Mouse (Mus musculus) large intestine, adult 2 months (tissue): ENCODE results near the gene Acp1. TPM values are rescaled to one million over a fixed set of nuclear protein-coding genes. Genes with fewer than 3 reads are reported as not detected.

Source experiments
- DNase-seq: peaks from one replicate; pipeline ENCODE4 v3.0.0-alpha.2; 2012; ENCODE audit warnings: low read depth, low spot score
- WGBS: fragments of 180-500 bp; shearing (Covaris S2); methylation state at CpG from one replicate; pipeline ENCODE4 v1.1.7; 2018; 5-methylcytosine and 5-hydroxymethylcytosine counted together
- polyA plus RNA-seq: library from polyadenylated mRNA; depleted of rRNA; stranded (reverse); fragments of >200 nt; gene quantifications from 2 replicates; pipeline ENCODE4 v1.2.3, GENCODE M21; 2012; rRNA removed

The Acp1 gene
- polyA plus RNA-seq = 9.8 and 10.8 TPM in 2 replicates

GRCm38 (mm10) chr12:30911261-30912047, at the start of gene Acp1, which contains the start of gene Sh3yl1:
Gene Acp1, minus strand, starts transcription at chr12:30911589.
Gene Sh3yl1, plus strand, starts transcription at chr12:30911668.
- peak; percentile 61 for DNase-seq

GRCm38 (mm10) chr12:30944197-30944596, 32.8 kb upstream of the Acp1 start:
- 58% methylated on average over 3 of the region's 3 CpGs for WGBS
- no peak for DNase-seq

More at GRCm38 (mm10) chr12:30911261-30912047, at the start of gene Acp1, which contains the start of gene Sh3yl1:
- under 1% methylated on average over 52 of the region's 52 CpGs for WGBS

GRCm38 (mm10) chr12:30943057-30943986, 31.9 kb upstream of the Acp1 start:
- WGBS = 46% methylated on average over 14 of the region's 14 CpGs
- DNase-seq = peak; percentile 76

- WGBS = 31% methylated on average over 2 of the region's 2 CpGs
- DNase-seq = peak; percentile 38
Observed at GRCm38 (mm10) chr12:30936899-30937298, 25.5 kb upstream of the Acp1 start.

DNA sequence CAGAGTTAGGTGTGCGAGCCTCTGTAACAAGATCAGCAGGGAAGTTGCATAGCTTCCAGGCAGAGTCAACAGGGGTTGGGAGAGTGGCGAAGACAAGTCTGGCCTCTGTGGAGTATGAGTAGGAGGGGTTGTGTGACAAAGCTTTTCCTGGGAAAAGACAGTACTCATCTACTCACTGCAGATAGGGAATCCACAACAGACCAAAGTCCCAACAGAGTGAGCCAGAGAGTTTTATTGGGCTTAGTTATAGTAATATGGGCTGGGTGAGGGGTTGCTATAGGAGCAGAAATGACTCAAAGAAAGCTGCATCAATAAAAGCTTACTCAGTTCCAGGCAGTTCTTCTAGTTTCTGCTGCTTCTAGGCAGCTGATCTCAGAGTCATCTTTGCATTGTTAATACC, 21.9 kb upstream of the Acp1 start:
- 29% methylated on average over 2 of the region's 2 CpGs for WGBS
- peak; percentile 66 for DNase-seq

- no peak for DNase-seq
- WGBS = 90% methylated on average over 6 of the region's 6 CpGs
Observed at GRCm38 (mm10) chr12:30928182-30928581, 16.8 kb upstream of the Acp1 start.

GRCm38 (mm10) chr12:30922401-30922800, 11.0 kb upstream of the Acp1 start:
- no peak for DNase-seq
- WGBS = 88% methylated on average over 3 of the region's 3 CpGs

- WGBS = 29% methylated on average over 3 of the region's 3 CpGs
- DNase-seq = peak; percentile 18
Observed at GRCm38 (mm10) chr12:30912840-30913239, 1.5 kb upstream of the Acp1 start.

GRCm38 (mm10) chr12:30912048-30912381, 626 bp upstream of the Acp1 start:
- WGBS = under 1% methylated on average over 19 of the region's 19 CpGs
- peak; percentile 67 for DNase-seq

GRCm38 (mm10) chr12:30910860-30911259, 529 bp downstream of the Acp1 start:
- DNase-seq = no peak
- WGBS = 6% methylated on average over 8 of the region's 8 CpGs

DNA sequence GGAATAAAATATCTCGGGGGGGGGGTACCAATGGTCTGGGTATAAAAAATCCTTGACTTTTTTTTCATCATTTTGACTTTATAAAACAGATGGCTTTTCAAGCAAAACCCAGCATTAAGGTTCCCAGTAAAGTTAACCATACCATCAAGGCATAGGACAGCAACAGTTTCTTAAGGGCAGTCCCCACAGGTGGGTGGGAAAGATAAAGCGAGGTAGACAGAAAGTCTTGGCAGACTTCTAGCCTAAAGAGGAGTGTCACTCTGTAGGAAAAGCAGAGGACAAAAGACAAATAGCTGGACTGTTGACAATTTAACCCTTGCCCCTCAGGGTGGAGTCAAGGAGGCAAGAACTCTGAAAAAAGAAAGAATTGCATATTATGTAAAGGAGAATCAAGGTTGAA, 1.5 kb downstream of the Acp1 start:
- DNase-seq = no peak
- 68% methylated on average over 2 of the region's 2 CpGs for WGBS

DNA sequence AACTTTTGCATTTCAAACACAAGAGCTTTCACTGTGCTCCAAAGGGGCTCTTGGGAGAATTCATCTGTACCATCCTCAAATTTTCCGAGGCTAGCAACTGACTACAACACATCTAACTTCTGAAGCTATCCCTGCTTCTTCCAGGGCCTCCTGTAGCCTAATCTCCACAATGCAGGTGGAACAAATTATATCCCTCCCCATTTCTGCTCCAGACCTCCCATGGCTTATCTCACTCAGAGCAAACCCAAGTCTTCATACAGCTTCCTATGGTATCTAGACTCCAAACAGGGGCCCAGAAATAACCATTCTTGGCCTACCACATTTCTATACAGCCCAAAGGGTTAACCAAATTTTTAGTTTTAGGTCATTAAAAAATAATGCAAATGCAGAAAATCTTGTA, 2.7 kb downstream of the Acp1 start:
- no peak for DNase-seq
- WGBS = 75% methylated on average over 1 of the region's 1 CpGs

DNA sequence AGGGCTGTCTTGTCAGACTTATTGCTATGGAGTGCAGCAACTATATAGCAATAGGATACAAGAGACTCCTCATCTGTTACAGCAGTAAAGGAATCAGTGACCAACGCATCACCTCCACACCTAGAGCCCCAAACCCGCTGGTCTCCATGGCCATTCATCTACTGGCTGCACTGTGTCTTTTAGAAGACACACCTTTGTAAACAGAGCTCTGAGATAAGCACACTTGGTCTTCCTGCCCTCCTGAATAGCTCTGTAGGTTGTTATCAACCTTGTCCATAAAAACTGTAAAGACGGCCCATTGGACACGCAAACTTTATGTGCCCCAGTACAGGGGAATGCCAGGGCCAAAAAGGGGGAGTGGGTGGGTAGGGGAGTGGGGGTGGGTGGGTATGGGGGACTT, 14.3 kb downstream of the Acp1 start:
- WGBS = 30% methylated on average over 4 of the region's 4 CpGs
- peak; percentile 16 for DNase-seq

DNA sequence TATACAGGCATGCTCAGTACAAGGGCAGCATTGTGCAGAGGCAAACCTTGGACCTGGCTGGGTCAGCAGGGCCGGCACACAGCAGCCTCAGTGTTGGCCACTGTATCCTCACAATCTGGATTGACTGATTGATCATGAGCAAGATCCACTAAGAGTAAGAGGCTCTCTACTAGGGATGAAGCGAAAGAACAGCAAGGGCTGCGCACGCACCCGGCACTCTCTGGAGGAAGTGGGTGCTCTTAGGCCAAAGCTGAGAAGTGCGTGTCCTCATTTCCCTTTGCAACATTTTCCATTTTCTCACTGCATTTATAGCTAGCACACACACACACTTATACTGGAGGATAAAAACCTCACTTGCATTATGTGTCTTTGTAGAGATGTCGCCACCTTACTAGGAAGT, 20.0 kb downstream of the Acp1 start:
- 76% methylated on average over 7 of the region's 7 CpGs for WGBS
- no peak for DNase-seq

DNA sequence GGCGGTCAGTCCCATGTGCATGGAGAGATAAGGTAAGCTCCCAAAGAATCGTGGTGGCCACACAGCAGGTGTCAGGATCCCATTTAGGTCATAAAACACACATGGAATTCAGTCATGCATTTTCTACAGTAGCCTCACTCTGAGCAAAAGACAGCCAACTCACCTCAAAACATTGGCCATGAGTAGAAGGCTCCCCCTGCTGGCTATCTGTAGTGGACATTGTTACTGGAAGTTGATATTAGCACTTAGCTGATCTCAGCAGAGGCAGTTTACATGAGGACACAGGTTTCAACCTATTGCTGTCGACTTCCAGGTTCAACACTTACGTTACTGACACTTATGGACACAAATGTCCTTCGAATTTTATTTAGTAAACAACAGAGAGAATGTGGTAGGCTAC, 21.3 kb downstream of the Acp1 start:
- DNase-seq = no peak
- 28% methylated on average over 5 of the region's 5 CpGs for WGBS

DNA sequence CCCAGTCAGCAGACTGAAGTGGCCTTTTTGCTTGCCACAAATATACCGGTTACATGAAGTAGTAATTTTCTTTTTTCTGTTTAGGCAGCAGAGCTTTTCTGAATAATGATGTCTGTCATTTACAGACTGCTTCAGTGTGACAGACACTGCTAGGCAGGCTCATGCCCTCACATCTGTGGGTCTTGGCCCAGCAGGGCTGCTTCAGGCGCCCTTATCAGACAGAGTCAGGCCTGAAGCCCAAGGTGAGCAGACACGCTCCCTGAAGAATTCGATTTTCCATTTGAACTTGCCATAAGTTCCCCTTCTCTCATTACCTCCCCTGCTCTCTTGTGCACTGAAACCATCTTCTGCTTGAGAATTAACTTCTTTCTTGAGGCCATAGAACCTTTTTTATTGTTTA, 23.4 kb downstream of the Acp1 start:
- 89% methylated on average over 4 of the region's 4 CpGs for WGBS
- DNase-seq = no peak

GRCm38 (mm10) chr12:30885891-30886290, 25.5 kb downstream of the Acp1 start:
- WGBS = 67% methylated on average over 6 of the region's 6 CpGs
- no peak for DNase-seq

- no peak for DNase-seq
- WGBS = 14% methylated on average over 39 of the region's 39 CpGs
Observed at GRCm38 (mm10) chr12:30884622-30885230, 26.7 kb downstream of the Acp1 start.

GRCm38 (mm10) chr12:30883986-30884621, 27.3 kb downstream of the Acp1 start, which contains the start of gene Alkal2:
Gene Alkal2, plus strand, starts transcription at chr12:30884322.
- WGBS = under 1% methylated on average over 58 of the region's 58 CpGs
- no peak for DNase-seq

DNA sequence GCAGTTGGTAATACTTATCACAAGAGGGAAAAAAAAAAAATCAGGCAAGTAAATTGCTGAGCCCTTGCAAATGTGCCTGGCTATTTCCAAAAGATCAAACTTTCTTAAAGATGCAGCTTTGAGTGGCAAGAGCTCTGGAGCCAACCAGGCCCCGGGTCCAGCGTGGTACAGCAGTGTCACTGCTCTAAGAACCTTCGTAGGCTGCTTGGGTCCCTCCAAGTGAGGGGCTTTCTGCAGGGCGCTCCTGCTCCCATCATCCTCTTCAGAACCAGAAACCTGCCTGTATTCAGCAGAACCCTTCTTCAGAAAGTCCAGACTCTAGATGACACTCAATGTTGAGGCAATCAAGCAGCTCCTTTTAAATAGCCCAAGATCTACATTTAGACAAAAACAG, 27.8 kb downstream of the Acp1 start:
- WGBS = 35% methylated on average over 4 of the region's 4 CpGs

More for the DNA sequence above, 27.8 kb downstream of the Acp1 start:
- DNase-seq = no peak
